Mouse (Mus musculus): Measurements from ENCODE around the gene Ccdc154.

Ccdc154 gene

DNA sequence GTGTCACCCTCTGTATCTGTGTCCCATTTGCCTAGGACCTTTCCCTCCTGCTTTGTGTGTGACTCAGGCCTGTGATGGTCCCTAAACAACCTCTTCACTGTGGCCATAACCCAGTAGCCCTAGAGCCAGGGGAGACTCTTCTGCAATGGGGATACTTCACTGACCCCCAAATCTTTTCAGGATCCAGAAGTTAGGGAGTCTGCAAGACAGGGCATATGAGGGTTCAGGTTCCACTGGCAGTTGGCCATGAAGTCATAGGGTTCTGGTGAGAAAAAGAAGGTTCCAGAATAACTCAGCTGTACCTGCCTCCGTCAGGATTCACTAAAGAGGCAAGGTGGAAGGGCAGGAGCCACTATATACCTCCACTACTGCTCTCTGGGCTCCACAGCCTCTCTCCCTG lies at the start of gene Ccdc154:
Ccdc154 (plus strand) TSS at position 301 of the 400 bp plus-strand sequence.
- WGBS = 89% methylated on average over 1 of the region's 1 CpGs

DNA sequence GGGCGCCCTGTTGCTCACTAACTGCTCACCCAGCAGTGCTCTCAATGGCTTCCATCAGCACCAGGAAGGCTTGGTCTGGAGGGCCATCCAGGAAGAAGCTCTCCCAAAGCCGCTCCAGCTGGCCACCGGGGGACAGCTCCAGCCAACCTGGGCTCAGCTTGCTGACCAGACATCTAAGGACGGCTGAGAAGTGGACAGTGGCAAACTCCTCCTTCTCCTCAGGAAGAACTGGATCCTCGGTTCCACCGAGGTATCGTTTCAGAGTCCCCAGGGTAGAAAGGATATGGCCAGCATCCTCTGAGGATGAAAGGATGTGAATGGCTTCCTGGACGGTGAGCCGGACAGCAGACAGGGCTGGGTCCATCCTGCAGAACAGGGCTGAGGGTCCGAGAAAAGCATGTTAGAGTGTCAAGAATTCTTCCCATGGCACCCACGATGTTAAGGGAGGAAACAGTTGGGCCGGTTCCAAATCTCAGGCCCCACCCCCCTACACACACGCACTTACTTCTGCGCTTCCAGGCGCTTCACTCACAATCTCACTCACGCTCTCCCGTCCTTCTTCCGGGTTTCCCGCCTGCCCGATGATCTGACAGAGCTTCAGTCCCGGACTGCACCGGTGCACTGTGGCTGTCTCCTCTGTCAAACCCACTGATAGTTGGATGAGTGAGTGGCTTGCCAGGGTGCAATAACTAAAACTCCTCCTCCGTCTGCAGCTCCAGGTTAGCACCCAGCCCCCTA lies 47.2 kb upstream of the Ccdc154 start:
- 9% methylated on average over 23 of the region's 23 CpGs for WGBS

DNA sequence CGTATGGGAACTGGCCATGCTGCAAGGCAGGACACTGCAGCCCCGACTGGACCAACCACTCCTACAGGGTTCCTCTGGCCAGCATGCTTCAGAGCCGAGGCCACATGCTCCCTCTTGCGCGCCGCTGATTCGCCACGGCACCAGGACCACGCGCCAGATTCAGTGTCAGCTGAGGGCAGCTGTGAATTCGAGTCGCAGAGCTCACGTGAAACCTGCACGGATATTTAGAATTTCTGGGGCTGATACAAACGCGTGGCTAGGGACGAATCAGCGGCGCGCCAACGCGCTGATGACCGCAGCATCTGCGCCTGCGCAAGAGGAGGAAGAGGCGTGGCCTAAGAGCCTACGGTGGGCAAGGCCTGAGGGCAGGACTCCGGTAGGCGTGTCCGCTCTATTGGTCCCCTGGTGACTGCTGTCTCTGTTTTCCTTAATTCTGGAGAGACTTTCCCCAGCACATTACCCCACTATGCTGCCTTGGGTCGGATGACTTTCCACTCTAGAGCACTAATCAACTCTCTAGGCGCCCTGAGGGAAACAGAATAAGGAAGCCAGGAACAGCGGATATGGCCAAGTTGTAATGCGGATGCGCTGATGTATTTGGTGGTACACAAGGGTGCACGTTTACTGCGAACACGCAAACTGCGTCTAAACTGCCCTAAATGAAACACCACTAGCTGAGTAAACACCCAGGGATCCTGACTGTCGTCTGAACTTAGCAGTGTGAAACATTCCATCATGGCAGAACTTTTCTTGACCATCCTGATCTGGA lies 46.4 kb upstream of the Ccdc154 start, which contains the start of gene Telo2:
Telo2 (minus strand) TSS at position 304 of the 769 bp plus-strand sequence.
- WGBS = 3% methylated on average over 40 of the region's 40 CpGs

DNA sequence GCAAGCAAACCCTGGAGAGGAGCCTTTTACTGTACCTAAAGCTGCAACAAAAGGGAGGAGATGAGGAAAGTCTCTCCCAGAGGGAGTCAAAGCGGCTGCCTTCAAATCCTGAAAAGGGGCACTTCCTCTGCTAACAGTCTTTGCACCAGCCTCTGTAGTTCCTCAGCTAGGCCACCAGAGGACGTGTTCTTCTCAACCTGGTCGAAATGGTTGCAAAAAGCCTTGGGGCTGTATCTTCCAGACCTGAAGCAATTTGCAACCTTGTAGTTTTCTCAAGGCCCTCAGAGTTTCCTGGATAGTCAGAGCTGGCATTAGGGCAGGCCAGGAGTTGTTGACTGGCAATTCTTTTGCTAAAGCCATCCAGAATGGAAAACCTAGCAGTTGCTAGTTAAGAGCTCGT lies 45.0 kb upstream of the Ccdc154 start:
- WGBS = 30% methylated on average over 4 of the region's 4 CpGs

DNA sequence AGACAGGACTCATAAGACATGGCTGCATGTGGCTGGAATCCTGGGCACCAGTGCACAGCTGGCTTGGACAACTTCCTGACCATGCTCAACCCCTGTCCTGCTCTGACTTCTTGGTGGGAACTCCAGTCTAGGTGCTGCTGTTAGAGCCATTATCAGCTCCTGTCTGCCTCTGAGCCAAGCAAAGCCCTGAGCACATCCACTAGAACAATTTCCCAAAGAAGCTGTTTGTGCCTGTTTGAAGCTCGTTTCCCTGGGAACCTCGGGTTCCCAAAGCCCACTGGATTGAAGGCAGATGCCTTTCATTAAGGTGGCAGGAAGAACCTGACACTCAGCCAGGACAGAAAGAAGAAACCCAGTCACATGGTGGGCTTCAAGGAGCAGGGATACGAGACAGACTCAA lies 41.9 kb upstream of the Ccdc154 start, which contains the start of gene Ptx4:
Ptx4 (plus strand) TSS at position 355 of the 400 bp plus-strand sequence.
- 41% methylated on average over 3 of the region's 3 CpGs for WGBS

DNA sequence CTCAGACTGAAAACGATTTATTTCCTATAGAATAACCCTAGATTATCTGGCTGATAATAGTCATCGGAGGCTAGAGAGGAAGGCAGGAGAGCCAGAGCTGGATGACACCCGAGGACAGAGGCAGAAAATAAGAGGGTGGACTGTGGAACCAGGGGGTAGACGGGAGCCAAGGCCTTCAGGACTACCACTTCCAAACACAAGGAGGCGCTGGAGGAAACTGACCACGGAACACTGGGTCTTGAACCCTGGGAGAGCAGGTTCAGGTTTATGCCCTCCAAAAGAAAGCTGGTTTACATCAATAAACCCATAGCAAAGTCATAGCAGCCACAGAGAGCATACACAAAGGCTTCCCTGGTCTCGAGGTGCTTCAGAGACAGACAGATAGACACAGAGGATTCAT lies 38.3 kb upstream of the Ccdc154 start:
- 45% methylated on average over 7 of the region's 7 CpGs for WGBS

DNA sequence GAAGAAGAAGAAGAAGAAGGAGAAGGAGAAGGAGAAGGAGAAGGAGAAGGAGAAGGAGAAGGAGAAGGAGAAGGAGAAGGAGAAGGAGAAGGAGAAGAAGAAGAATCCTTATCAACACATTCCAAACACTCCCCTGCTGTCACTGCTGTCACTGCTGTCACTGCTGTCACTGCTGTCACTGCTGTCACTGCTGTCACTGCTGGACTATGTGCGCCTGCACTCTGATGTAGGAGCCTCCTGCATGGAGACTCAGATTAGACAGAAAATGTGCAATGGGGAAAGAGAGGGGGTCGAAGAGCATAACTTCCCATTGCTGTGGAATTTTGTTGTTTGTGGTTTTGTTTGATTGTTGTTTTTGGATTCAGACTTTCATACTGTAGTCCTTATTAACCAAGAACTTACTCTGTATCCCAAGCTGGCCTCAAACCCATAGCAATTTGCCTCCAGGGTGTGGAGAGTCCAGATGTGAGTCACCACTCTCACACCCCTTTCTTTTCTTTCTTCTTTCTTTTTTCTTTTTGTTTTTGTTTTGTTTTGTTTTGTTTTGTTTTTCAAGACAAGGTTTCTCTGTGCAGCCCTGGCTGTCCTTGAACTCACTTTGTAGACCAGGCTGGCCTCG lies 36.7 kb upstream of the Ccdc154 start:
- 74% methylated on average over 3 of the region's 3 CpGs for WGBS

DNA sequence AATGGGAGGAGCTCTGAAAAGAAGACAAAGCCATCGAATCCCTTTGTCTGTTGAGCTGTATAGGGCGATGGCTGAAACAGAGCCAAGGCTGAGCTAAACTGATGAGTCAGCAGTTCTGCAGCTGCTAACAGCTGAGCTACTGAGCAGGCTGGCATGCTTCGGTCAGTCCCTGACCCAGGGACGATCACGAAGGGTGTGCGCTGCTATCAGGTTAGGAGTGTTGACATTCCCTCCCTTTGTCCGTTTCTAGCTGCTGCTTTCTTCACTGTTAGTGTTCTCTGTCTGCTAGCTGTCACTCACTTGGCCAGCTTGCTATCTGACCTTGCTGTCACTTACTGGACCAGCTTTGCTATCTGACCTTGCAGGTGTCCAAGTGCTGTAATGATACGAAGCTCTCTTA lies 35.2 kb upstream of the Ccdc154 start:
- WGBS = 54% methylated on average over 8 of the region's 8 CpGs

DNA sequence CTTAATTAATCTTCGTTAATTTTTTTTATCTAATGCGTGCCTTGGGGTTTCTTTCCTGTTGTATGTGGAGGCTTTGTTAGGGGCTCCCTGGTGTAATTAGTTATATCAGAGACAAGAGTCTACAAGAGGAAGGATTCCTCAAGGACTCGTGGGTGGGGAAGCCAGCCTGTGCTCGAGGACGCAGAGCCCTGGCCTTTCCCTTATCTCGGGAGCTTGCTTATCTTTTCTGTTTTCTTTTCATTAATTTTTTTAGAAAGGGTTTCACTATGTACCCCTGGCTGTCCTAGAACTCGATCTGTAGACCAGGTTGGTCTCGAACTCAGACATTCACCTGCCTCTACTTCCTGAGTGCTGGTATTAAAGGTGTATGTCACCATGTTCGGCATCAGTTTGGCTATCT lies 34.6 kb upstream of the Ccdc154 start:
- WGBS = 75% methylated on average over 9 of the region's 9 CpGs

DNA sequence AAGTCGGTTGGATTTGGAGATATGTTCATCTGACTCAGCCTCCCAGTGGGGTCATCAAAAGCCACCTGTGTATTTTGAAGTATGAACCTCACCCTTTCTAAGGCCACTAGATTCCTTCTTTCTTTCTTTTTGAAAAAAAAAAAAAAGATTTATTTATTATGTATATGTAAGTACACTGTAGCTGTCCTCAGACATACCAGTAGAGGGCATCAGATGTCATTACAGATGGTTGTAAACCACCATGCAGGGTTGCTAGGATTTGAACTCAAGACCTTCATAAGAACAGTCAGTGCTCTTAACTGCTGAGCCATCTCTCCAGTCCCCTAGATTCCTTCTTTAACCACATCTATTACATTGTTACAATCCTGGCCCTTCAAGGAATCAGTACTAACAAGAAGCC lies 32.2 kb upstream of the Ccdc154 start:
- WGBS = 91% methylated on average over 1 of the region's 1 CpGs

DNA sequence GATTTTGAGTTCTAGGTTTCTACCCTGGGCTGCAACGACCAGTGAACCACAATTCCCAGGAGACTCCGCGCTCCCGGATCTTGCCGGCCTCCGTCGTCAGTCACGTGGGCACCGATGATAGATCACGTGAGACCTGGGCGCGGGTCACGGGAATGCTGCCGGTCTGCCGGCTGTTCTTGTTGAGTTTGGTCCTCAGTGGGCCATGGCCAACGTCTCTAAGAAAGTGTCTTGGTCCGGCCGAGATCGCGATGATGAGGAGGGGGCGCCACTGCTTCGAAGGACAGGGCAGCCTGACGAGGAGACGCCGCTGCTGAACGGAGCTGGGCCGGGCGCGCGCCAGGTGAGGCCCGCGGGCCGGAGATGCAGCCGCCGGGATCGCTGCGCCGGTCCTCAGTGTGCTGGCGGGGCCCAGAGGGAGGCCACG lies 29.0 kb upstream of the Ccdc154 start, which contains the start of gene Clcn7:
Clcn7 (plus strand) TSS at position 117 of the 424 bp plus-strand sequence.
- under 1% methylated on average over 40 of the region's 40 CpGs for WGBS

DNA sequence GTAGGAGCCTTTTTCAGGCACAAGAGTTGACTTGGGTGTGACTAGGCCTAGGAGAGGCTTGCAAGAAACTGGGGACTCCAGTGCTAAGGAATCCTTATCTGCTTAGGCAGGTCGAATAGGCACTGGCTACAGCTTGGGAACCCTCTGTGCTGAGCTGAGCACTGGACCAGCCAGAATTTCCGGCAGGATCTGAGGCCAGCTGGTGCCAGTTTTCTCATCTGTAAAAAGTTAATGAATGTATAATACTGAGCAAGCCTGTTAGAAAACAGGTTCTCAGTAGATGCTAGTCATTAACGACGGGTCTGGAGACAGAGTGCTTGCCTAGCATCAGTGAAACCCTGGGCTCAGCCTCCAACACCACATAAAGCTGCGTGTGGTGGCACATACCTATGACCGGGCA lies 26.6 kb upstream of the Ccdc154 start:
- 80% methylated on average over 6 of the region's 6 CpGs for WGBS

DNA sequence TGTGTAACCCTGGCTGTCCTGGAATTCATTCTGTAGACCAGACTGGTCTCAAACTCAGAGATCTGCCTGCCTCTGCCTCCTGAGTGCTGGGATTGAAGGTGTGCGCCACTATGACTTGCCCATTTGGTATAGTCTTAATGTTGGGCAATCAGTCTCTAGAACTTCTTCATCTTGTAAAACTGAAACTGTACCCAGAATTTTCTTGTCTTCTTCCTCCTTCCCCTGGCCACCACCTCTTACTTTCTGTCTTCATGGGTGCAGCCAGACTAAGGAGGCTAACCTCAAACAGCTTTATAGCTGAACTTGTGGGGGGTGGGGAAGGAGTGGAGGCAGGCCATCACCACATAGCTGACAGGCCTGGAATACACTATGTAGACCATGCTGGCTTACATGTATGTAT lies 23.5 kb upstream of the Ccdc154 start:
- 96% methylated on average over 1 of the region's 1 CpGs for WGBS

DNA sequence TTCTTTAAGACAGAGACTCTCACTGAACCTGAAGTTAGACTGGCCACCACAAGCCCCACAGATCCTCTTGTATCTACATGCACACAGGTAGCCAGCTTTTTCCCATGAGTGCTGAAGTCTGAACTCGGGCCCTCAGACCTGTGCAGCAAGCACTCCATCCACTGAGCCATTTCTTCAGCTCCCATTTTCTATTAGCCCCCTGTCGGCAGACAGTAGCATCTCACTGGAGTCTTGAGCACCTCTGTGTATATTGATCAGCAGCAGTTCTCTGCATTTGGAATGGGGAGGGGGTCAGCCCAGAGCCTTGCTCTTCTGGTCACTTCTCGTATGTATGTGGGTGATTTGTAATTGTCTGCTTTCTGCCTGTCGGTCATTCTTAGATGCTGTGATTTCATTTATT lies 22.3 kb upstream of the Ccdc154 start:
- 59% methylated on average over 4 of the region's 4 CpGs for WGBS

DNA sequence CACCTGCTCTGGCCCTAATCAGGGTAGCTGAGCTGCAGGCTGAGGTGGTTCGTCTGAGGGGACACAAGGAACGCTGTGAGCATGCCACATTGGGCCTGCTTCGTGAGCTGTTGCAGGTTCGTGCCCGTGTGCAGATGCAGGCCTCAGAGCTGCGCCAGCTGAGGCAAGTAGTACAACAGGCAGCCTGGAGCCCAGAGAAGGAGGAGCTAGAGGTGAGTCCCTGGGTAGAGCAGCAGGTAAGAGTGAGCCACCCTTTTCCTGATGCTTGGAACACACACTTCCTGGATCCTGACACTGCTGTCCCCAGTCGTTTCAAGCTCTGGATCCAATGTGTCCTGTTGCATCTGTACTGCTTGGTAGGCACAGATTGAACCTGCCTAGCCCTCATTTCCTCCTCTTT lies 1.1 kb downstream of the Ccdc154 start:
- 81% methylated on average over 7 of the region's 7 CpGs for WGBS

DNA sequence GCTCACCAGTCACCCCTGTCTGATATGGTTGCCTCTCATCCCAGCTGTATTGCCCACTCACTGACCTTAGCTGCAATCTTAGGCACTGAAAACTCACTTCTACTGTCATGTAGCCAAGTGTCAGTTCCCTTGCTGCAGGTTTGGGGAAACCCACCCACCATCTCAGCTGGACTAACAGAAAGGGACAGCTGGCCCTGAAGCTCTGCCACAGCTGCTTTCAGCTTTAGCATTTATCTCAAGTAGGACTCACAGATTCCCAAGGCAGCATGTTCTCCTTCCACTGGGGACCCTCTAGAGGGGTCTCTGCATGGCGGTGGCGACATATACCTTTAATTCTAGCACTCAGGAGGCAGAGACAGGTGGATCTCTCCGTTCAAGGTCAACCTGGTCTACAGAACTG lies 2.5 kb downstream of the Ccdc154 start:
- WGBS = 93% methylated on average over 3 of the region's 3 CpGs

DNA sequence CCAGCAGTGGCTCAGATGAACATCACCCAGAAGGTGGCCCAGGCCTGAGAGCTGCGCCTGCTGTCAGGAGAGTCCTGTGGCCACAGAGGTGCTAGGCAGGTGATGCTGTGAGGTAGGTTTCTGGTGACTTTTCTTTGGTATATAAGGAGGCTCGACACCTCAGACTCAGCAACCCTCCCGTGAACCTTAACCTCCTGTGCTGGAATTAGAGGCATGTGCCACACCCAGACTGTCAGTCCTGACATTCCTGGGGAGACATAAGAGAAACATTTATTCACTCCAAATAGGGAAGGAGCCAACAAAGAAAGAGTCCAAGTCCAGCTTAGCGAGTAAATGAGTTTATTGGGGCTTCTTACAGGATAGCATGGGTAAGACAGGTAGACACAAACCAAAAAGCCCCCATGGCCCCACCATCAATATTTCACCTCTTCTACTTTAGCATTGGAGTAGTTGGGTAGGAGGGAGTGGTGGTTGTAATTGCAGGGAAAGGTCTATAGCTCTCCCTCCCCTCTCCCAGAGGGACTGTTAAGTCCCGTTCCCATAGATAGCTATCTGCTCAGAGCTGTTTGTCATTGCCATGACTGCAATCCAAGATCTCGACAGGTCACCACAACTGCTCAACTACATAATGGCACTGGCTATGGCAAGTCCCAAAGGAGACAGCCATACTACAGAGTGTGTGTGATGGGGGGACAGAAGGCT lies 3.9 kb downstream of the Ccdc154 start:
- WGBS = 73% methylated on average over 6 of the region's 6 CpGs

DNA sequence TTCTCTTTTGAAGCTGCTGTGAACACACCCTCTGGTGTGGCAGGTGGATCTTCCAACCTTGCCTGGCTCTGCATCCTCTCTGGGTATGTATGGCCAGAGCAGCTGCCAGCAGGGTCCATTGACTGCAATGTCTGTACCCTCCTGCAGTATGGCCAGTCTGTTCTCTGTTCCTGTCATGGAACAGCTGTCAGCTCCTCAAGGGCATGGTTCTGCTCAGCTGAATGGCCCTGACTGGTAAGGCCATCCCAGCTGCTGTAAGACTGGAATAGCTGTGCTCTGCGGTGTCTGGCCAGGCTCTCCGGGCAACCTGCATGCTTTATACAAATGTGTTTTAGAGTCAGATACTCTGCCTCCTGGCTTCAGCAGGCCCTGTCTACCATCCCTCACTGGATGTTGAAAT lies 7.4 kb downstream of the Ccdc154 start:
- WGBS = 90% methylated on average over 2 of the region's 2 CpGs

DNA sequence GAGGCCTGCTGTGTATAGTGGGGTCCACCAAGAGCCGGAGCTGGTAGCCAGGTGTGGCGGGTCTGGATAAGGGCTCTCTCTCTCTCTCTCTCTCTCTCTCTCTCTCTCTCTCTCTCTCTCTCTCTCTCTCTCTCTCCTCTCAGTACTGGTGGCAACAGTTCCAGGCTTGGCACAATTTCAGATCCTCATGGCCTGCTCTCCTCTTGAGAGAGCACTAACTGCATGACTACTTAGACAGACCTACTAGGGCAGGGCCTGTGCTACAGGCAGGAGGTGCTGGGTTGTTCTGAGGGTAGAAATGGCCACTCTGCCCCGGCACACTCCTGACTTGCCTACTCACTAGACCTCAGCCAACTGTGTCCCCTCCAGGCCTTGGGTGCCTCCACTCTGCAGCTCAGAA lies 10.3 kb downstream of the Ccdc154 start:
- WGBS = 85% methylated on average over 3 of the region's 3 CpGs

DNA sequence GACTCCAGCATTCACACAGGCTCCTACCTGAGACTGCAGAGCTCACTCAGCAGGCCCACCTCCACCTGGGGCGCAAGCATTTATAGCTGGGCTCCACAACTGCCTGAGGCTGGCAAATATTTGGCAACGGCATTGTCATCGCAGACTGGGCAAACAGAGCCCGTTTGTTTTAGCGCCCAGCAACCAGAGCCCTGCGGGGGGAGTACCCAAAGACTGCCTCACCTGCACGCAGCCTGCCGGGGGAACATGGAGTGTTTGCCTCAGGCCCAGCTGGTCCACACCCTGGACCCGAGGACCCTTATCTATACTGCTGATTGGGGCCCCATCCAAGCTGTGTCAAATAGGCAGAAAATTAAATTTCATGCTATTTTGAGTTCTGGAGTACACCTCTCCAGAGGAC lies 13.2 kb downstream of the Ccdc154 start, which contains the start of gene Gm38655:
Gm38655 (minus strand) TSS at position 61 of the 400 bp plus-strand sequence.
- 71% methylated on average over 9 of the region's 9 CpGs for WGBS

DNA sequence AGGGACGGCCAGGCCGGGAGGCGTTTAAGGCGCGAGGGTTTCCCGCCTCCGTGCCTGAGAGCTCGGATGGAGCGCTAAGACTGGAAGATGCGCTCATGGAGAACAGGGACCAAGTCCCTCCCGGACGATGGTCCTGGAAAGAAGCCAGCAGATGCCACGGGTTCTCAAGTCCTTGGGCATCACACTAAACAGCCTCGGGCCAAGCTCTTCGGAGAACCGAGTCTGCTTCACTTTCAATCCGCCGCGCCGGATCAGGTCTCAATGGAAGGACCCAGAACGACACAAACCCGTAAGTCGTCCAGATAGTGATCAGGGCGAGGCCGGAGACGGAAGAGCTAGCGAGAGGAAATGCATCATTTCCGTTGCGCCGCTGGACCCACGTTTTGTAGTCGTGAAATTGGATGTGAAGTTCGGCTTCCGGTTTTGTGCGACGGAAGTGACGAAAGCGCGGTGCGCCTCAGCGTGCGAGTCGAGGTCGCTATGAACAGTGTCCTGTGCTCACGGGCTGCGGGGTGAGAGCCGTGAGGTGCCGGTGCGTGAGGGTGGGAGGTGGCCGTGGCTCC lies 21.9 kb downstream of the Ccdc154 start, which contains the start of gene BC003965:
BC003965 (plus strand) TSS at position 426 of the 563 bp plus-strand sequence.
- under 1% methylated on average over 50 of the region's 50 CpGs for WGBS
